Mouse (Mus musculus) cerebellum, adult 2 months (tissue): ENCODE results near the gene Pgs1.

Experiments used
- CTCF ChIP-seq: fragments of 200-500 bp; IDR thresholded peaks from 2 replicates; pipeline ENCODE4 v1.5.1; 2011; ENCODE audit warnings: low read depth, mild to moderate bottlenecking, control low read depth, low read length, moderate library complexity, borderline replicate concordance; ENCODE audit not compliant: insufficient read depth
- POLR2A ChIP-seq: fragments of 200-500 bp; IDR thresholded peaks from 2 replicates; pipeline ENCODE4 v1.6.1; 2011; ENCODE audit warnings: low read length, control low read depth, borderline replicate concordance; ENCODE audit not compliant: insufficient read depth

DNA sequence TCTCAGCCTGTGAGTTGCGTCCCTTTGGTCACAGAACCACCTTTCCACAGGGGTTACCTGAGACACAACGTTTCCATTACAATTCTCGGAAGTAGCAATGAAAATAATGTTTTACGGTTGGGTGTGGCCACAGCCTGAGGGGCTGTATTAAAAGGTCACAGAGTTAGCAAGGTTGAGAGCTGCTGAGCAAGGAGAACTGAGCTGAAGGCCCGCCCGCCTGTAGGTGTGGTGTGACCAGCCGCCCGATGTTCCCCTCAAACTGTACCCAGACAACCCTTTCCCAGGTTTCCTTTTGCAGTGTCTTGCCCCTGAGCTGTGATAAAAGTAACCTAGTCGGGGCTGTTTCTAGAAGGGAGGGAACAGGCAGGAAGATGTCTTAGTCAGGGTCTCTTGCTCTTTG lies 49.0 kb downstream of the Pgs1 start:
- TF ChIP-seq CTCF (no peak), POLR2A (no peak)
